Mouse (Mus musculus) CH12.LX (cell line): ENCODE measurements around the gene Rgp1.

Experiments
- BHLHE40 ChIP-seq: IDR thresholded peaks from 2 replicates; pipeline ENCODE4 v1.6.1; 2011; ENCODE audit warnings: mild to moderate bottlenecking, low read depth, low read length, improper control_type of control experiment
- CHD1 ChIP-seq: IDR thresholded peaks from 2 replicates; pipeline ENCODE4 v1.6.1; 2012; ENCODE audit warnings: low read depth, low read length, improper control_type of control experiment, inconsistent platforms
- CTCF ChIP-seq, 2 experiments: IDR thresholded peaks in 1 of 2; conservative IDR thresholded peaks in 1 of 2; 2 replicates each; pipeline ENCODE4 v1.5.1; 2011 to 2012; ENCODE audit warnings: low read depth in 2 of 2, low read length in 2 of 2, improper control_type of control experiment in 1 of 2, inconsistent platforms in 1 of 2, mild to moderate bottlenecking in 1 of 2, moderate library complexity in 1 of 2
- E2F4 ChIP-seq: IDR thresholded peaks from 2 replicates; pipeline ENCODE4 v1.6.1; 2011; ENCODE audit warnings: low read depth, low read length, improper control_type of control experiment; ENCODE audit not compliant: insufficient replicate concordance
- HCFC1 ChIP-seq: IDR thresholded peaks from 2 replicates; pipeline ENCODE4 v1.6.1; 2012; ENCODE audit warnings: low read depth, mild to moderate bottlenecking, inconsistent platforms, low read length, improper control_type of control experiment
- MAX ChIP-seq: IDR thresholded peaks from 2 replicates; pipeline ENCODE4 v1.6.1; 2011; ENCODE audit warnings: low read length, improper control_type of control experiment
- MYC ChIP-seq: IDR thresholded peaks from 2 replicates; pipeline ENCODE4 v1.6.1; 2011; ENCODE audit warnings: low read depth, mild to moderate bottlenecking, improper control_type of control experiment, low read length
- NELFE ChIP-seq: IDR thresholded peaks from 2 replicates; pipeline ENCODE4 v1.6.1; 2011; ENCODE audit warnings: low read depth, low read length, improper control_type of control experiment
- PAX5 ChIP-seq: IDR thresholded peaks from 2 replicates; pipeline ENCODE4 v1.6.1; 2012; ENCODE audit warnings: low read length, inconsistent platforms, mixed read lengths
- POLR2A ChIP-seq: IDR thresholded peaks from 2 replicates; pipeline ENCODE4 v1.6.1; 2011; ENCODE audit warnings: low read depth, mild to moderate bottlenecking, improper control_type of control experiment, low read length
- USF2 ChIP-seq: conservative IDR thresholded peaks from 2 replicates; pipeline ENCODE4 v1.6.1; 2011; ENCODE audit warnings: low read depth, low read length, improper control_type of control experiment
- ZC3H11A ChIP-seq: IDR thresholded peaks from 2 replicates; pipeline ENCODE4 v1.6.1; 2012; ENCODE audit warnings: low read depth, mild to moderate bottlenecking, inconsistent platforms, low read length, improper control_type of control experiment

- no peak for TF ChIP-seq CTCF (conservative IDR thresholded peaks at IDR 0.05 in 1 of 2, IDR thresholded peaks at IDR 0.05 in 1 of 2; ENCODE audit: low read depth in 2 of 2, low read length in 2 of 2)
- TF ChIP-seq POLR2A: no peak
- no peak for TF ChIP-seq E2F4
- TF ChIP-seq PAX5: no peak
- no peak for TF ChIP-seq MYC
- no peak for TF ChIP-seq NELFE
- TF ChIP-seq MAX: no peak
- TF ChIP-seq CHD1: no peak
- no peak for TF ChIP-seq ZC3H11A
- no peak for TF ChIP-seq BHLHE40
- no peak for TF ChIP-seq HCFC1
- TF ChIP-seq USF2: no peak
Measured at GRCm38 (mm10) chr4:43631956-43632920, 53.7 kb downstream of the Rgp1 start.
